Mouse (Mus musculus): Measurements from ENCODE around the gene Bdh1. TPM values are rescaled to one million over a fixed set of nuclear protein-coding genes. Genes with fewer than 3 reads are reported as not detected.

Bdh1 gene
- polyA plus RNA-seq, 1 experiment, result not detected

- TF ChIP-seq GATA1 (IDR thresholded peaks at IDR 0.05; ENCODE audit: low read length), result no peak
Observed at GRCm38 (mm10) chr16:31487266-31487665, 65.2 kb downstream of the Bdh1 start.

DNA sequence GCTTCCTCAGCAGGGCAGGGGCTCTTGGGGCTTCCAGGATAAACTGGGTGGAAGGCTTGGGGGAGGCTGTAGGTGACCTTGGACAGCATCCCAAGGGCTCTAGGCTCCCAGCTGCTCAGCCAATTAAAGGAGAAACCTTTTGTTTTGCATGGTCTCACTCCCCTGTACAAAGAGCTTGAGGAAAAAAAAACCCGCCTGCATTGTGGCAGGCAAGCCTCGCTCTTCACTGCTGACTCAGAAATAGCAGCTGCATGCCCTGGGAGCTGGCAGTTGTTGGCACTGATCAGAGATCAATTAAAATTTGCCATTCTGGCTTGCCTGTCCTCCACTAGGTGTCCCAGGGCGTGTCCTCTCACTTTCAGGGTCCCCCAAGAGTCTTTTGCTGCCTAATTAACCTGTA lies 67.0 kb downstream of the Bdh1 start:
- TF ChIP-seq GATA1 (IDR thresholded peaks at IDR 0.05; ENCODE audit: low read length), result no peak

DNA sequence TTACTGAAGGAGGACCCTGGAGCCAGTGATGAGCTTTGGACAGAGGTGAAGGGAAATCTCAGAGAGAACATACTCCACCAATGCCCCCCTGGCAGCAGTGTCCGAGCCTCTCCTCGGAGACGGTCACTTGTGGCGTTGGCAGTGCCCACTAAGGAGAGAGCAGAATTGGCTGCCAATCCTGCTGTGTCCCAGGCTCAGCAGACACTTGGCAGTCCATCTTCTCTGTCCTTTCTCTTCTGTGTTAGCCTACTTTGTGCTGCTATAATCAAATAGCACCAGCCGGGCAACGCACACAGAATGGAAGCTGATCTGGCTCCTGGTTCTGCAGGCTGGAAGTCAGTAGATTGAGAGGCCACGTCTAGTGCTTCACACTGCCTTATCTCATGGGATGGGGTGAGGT lies 68.9 kb downstream of the Bdh1 start:
- no peak for TF ChIP-seq GATA1 (IDR thresholded peaks at IDR 0.05; ENCODE audit: low read length)

DNA sequence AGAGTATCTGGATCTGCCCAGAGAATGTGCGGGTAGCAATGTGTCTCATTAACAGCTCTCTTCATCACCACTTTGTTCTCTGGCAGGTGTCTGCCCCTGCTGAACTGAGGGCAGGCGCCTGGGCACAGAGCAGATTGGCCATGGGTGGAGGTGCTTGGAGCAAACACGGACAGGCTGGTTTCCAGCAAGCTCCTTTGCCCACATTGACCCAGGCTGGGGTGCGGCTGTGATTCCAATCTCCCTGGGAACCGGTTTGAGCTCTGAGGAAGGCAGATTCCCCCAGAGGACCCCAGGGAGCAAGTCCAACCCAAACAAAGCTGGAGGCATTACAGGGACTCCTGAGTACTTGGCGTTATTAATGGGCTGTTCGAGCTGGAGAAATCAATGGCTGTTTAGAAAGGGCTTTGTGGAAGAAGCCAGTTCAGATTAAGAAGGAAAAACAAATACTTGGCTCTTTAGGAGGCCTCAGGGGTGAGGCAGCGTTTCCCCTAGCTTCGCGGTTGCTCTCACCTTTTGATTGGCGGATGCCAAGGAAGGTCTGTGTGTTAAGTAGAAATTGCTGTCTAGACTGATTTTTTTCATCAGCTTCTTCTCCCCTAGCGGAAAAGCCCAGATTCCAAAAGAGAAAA lies 71.0 kb downstream of the Bdh1 start:
- TF ChIP-seq GATA1 (IDR thresholded peaks at IDR 0.05; ENCODE audit: low read length), result no peak

- no peak for TF ChIP-seq GATA1 (IDR thresholded peaks at IDR 0.05; ENCODE audit: low read length)
Observed at GRCm38 (mm10) chr16:31493550-31493965, 71.5 kb downstream of the Bdh1 start.

GRCm38 (mm10) chr16:31493991-31494390 lies 71.9 kb downstream of the Bdh1 start:
- TF ChIP-seq GATA1 (IDR thresholded peaks at IDR 0.05; ENCODE audit: low read length), result no peak

DNA sequence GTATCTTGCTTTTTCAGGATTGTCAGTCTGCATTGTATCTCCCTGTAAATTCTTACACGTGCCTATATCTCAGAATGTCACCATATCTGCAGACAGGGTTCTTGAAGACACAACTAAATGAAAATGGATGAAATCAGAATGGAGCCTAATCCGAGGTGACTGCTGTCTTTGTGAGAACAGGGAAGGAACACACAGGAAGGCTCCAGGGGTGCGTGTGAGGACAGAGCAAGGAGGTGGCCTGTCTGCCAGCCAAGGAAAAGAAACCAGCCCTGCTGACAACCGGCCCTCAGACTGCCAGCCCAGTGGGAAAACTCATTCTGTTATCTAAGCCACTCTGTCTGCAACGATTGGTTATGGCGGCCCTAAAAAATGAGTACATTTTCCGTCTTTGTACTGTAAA lies 73.3 kb downstream of the Bdh1 start:
- no peak for TF ChIP-seq GATA1 (IDR thresholded peaks at IDR 0.05; ENCODE audit: low read length)

- no peak for TF ChIP-seq GATA1 (IDR thresholded peaks at IDR 0.05; ENCODE audit: low read length)
Observed at GRCm38 (mm10) chr16:31495769-31496168, 73.7 kb downstream of the Bdh1 start.

GRCm38 (mm10) chr16:31498336-31498735 lies 76.3 kb downstream of the Bdh1 start:
- TF ChIP-seq GATA1 (IDR thresholded peaks at IDR 0.05; ENCODE audit: low read length), result no peak

GRCm38 (mm10) chr16:31499021-31499420 lies 76.9 kb downstream of the Bdh1 start:
- TF ChIP-seq GATA1 (IDR thresholded peaks at IDR 0.05; ENCODE audit: low read length), result no peak

DNA sequence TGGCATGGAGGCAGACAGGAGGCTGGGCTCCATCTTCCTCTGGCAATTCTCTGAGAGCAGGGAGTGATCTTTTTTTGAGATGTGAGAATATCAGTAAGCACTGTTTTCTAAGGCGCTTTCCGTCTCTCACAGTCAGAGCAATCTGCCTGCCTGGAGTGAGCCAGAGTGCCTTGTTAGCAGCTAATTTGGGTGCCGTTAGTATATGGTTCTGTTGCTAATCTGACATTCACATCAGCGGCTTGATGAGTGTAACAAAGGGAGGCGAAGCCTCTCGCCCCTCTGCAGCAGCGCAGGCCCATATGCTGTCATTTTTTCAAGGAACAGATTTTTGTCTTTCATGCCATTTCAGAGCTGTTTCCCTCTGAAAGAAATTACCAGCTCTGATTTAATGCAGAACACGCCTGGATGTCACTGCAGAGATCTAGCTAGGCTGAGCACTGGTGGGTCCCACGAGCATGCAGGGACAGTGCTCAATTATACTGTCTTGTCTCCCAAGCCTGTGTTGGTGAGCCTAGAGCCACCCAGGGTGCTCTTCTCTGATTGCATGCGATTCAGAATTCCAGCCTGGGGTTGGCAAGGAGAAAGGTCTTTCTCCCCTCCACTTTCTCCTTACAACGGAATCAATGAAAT lies 77.7 kb downstream of the Bdh1 start:
- no peak for TF ChIP-seq GATA1 (IDR thresholded peaks at IDR 0.05; ENCODE audit: low read length)

DNA sequence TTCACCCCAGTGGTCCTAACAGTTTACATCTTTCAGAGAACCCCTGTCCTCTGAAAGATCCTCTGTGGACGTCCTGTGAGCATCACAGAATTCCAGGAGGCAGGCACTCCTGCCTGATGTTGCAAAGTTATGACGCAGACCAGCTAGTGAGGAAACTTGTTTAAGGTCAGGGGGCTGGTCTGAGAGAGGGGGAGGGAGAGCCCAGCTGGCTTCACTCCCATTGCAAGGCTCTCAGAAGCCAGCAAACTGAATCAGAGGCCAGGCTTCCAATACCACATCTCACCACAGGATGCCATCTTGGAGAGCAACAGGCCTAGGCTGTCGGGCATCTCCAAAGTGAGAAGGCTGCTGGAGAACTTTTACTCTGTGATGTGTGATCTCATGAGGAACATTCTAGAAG lies 78.5 kb downstream of the Bdh1 start:
- TF ChIP-seq GATA1 (IDR thresholded peaks at IDR 0.05; ENCODE audit: low read length), result no peak

GRCm38 (mm10) chr16:31500969-31501750 lies 79.1 kb downstream of the Bdh1 start:
- TF ChIP-seq GATA1 (IDR thresholded peaks at IDR 0.05; ENCODE audit: low read length), result no peak

DNA sequence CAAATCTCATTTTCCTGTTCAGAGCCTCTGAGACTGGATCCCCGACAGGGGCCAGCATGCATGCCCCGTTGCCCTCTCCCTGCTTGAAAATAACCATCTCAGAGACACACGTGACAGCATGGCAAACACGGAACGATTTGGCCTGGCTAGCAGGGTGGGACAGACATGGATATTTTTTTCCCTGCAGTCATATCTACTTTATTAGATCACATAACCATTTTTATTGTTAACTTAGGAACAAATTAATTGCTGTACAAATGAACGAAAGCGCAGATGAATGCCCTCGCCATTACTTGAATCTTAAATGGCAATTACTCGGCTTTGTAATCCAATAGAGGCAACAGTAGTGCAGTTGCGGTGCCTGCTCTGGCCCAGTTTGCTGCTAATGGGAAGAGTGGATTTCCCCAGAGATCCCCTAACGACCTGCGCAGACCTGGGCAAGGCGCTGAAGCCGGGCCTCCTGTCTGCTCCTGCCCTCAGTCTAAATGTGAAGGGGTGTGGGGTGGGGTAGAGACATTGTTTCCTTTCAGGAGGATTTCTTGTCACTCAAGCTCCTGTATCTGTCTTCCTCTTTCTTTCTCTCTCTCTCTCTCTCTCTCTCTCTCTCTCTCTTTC lies 79.8 kb downstream of the Bdh1 start:
- no peak for TF ChIP-seq GATA1 (IDR thresholded peaks at IDR 0.05; ENCODE audit: low read length)

- no peak for TF ChIP-seq GATA1 (IDR thresholded peaks at IDR 0.05; ENCODE audit: low read length)
Observed at GRCm38 (mm10) chr16:31506665-31507456, 84.8 kb downstream of the Bdh1 start.

DNA sequence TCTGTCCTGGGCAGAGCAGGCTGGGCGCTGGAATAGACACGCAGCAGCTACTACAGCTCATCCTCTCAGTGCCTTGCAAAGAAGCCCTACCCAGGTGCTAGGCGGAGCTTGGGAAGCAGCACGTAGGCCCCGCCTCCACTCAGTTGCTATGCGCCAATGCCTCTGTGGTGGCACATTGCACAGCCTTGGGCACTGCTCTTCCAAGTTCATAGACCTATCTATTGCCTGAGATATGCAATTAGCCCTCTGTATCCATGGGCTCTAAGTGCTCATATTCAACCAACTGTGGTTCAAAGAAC lies 85.3 kb downstream of the Bdh1 start:
- no peak for TF ChIP-seq GATA1 (IDR thresholded peaks at IDR 0.05; ENCODE audit: low read length)
